Mouse (Mus musculus) ES-Bruce4 (cell line): Measurements from ENCODE around the gene Mcoln1. TPM values are rescaled to one million over a fixed set of nuclear protein-coding genes. Genes with fewer than 3 reads are reported as not detected.

Experiments used
- H3K27ac ChIP-seq: 2 replicates; pipeline ENCODE4 v1.5.1; 2012; ENCODE audit warnings: low read length, inconsistent platforms; ENCODE audit not compliant: insufficient read depth
- H3K27me3 ChIP-seq: 2 replicates; pipeline ENCODE4 v1.6.1; 2012; ENCODE audit warnings: mild to moderate bottlenecking, low read length, inconsistent platforms; ENCODE audit not compliant: control insufficient read depth, poor library complexity, insufficient read depth, severe bottlenecking
- H3K36me3 ChIP-seq: 2 replicates; pipeline ENCODE4 v1.6.1; 2012; ENCODE audit warnings: inconsistent platforms, mild to moderate bottlenecking, low read length, moderate library complexity; ENCODE audit not compliant: control insufficient read depth, poor library complexity, insufficient read depth, severe bottlenecking
- H3K4me1 ChIP-seq: one replicate; pipeline ENCODE4 v1.8.1; 2011; ENCODE audit warnings: low read length; ENCODE audit not compliant: control insufficient read depth, insufficient read depth
- H3K4me3 ChIP-seq: 2 replicates; pipeline ENCODE4 v1.5.1; 2011; ENCODE audit warnings: low read depth, mild to moderate bottlenecking, low read length
- H3K9ac ChIP-seq: 2 replicates; pipeline ENCODE4 v1.6.1; 2012; ENCODE audit warnings: low read depth, mild to moderate bottlenecking, inconsistent platforms; ENCODE audit not compliant: poor library complexity, severe bottlenecking
- H3K9me3 ChIP-seq: replicated peaks from 2 replicates; pipeline ENCODE4 v1.6.1; 2012; ENCODE audit warnings: mild to moderate bottlenecking, low read length, inconsistent platforms; ENCODE audit not compliant: control insufficient read depth, poor library complexity, insufficient read depth, severe bottlenecking
- CTCF ChIP-seq: IDR thresholded peaks from one replicate; pipeline ENCODE4 v1.8.1; 2011; ENCODE audit warnings: low read depth, low read length
- EP300 ChIP-seq: IDR thresholded peaks from 2 replicates; pipeline ENCODE4 v1.6.1; 2011; ENCODE audit warnings: low read depth, low read length; ENCODE audit not compliant: insufficient read depth
- POLR2A ChIP-seq: IDR thresholded peaks from one replicate; pipeline ENCODE4 v1.8.1; 2011; ENCODE audit warnings: low read length; ENCODE audit not compliant: insufficient read depth
- polyA plus RNA-seq: library from polyadenylated mRNA; stranded (reverse); fragments of >200 nt; gene quantifications from 2 replicates; pipeline ENCODE4 v1.2.4, GENCODE M21; 2011; ENCODE audit warnings: low read depth; ENCODE audit not compliant: missing spikeins, insufficient read depth, insufficient read length

Gene Mcoln1
- polyA plus RNA-seq, 1 experiment = 62.0 TPM

DNA sequence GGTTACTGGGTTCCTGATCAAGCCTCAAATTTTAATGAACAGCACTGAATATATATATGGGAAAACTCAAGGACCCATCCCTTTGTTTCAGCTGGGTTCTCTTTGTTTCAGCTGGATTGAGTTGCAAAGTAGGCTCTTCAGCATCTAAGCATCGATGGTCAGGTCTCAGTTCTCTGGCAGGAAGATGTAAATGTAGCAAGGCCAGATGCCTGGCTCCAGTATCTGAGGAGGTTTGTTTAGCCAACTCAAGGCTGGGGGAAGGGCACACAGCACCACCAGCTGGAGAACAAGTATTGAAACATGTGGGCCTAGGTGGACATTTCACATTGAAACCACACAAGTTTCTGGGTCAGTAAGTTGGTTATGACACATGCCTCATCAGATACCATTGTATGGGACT lies 52.0 kb downstream of the Mcoln1 start:
- Histone ChIP-seq H3K9me3 (peaks cover 20% of the 10 kb centered on the region), H3K4me1 (peaks cover 4% of the 10 kb centered on the region), H3K9ac (no peak overlapping the region), H3K4me3 (no peak overlapping the region), H3K27me3 (no peaks in the 10 kb centered on the region), H3K27ac (peak overlapping the region; percentile 74), H3K36me3 (0 out of 2 replicates have a peak, but pooled peaks cover 2% of the 10 kb centered on the region)
- no peak for TF ChIP-seq POLR2A
- peak; percentile 46 for TF ChIP-seq CTCF
- peak; percentile 73 for TF ChIP-seq EP300

DNA sequence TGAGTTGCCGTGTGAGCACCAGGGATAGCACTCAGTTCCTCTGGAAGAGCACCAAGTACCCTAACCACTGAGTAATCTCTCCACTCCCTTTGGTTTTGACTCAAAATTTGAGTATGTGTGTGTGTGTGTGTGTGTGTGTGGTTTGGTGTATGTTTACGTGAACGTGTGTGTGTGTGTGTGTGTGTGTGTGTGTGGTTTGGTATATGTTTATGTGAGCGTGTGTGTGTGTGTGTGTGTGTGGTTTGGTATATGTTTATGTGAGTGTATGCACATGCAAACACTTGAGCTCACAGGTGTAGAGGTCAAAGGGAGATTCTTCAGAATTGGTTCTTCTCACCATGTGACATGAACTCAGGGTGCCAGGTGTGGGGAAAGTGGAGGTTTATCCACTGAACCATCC lies 55.9 kb downstream of the Mcoln1 start:
- H3K4me1 ChIP-seq = peaks cover 4% of the 10 kb centered on the region
- H3K4me3 ChIP-seq = no peak overlapping the region
- no peak overlapping the region for H3K9ac ChIP-seq
- no peaks in the 10 kb centered on the region for H3K27me3 ChIP-seq
- H3K9me3 ChIP-seq = no peaks in the 10 kb centered on the region; the same call in 1 of the 2 replicates
- H3K36me3 ChIP-seq = no peaks in the 10 kb centered on the region
- TF ChIP-seq CTCF (no peak), EP300 (no peak), POLR2A (no peak)
- H3K27ac ChIP-seq = no peak overlapping the region

Other genes with a start within 250 kb of the Mcoln1 start
- gene Insr, start 220.8 kb upstream of the Mcoln1 start, polyA plus RNA-seq = 30.9 and 31.7 TPM in 2 replicates
- not detected in 2 replicates for gene A430078G23Rik, start 147.0 kb upstream of the Mcoln1 start, polyA plus RNA-seq
- 64.8 and 67.7 TPM in 2 replicates for gene Arhgef18, start 107.5 kb upstream of the Mcoln1 start, polyA plus RNA-seq
- gene Pex11g, start 32.8 kb upstream of the Mcoln1 start, polyA plus RNA-seq = 4.6 and 6.7 TPM in 2 replicates
- gene Tex45, start 29.6 kb upstream of the Mcoln1 start, polyA plus RNA-seq = 0.39 and 0.44 TPM in 2 replicates
- 15.5 and 17.7 TPM in 2 replicates for gene Zfp358, start 7.3 kb upstream of the Mcoln1 start, polyA plus RNA-seq
- 46.6 and 47.5 TPM in 2 replicates for gene Pnpla6, start 14.9 kb downstream of the Mcoln1 start, polyA plus RNA-seq
- gene C330021F23Rik, start 67.5 kb downstream of the Mcoln1 start, polyA plus RNA-seq = 22.8 and 24.0 TPM in 2 replicates
- gene Camsap3, start 86.8 kb downstream of the Mcoln1 start, polyA plus RNA-seq = 68.9 and 69.1 TPM in 2 replicates
- gene Xab2, start 120.9 kb downstream of the Mcoln1 start, polyA plus RNA-seq = 57.8 and 65.8 TPM in 2 replicates
- 93.4 and 100 TPM in 2 replicates for gene Pet100, start 121.1 kb downstream of the Mcoln1 start, polyA plus RNA-seq
- gene Pcp2, start 125.1 kb downstream of the Mcoln1 start, polyA plus RNA-seq = not detected in 2 replicates
- gene Stxbp2, start 130.5 kb downstream of the Mcoln1 start, polyA plus RNA-seq = 125 and 145 TPM in 2 replicates
- gene Retn, start 155.3 kb downstream of the Mcoln1 start, polyA plus RNA-seq = 0.94 and 1.8 TPM in 2 replicates
- gene Mcemp1, start 165.3 kb downstream of the Mcoln1 start, polyA plus RNA-seq = not detected in 2 replicates
- gene Fcor, start 171.9 kb downstream of the Mcoln1 start, polyA plus RNA-seq = 8.4 and 11.9 TPM in 2 replicates
- gene Trappc5, start 175.8 kb downstream of the Mcoln1 start, polyA plus RNA-seq = 18.2 and 18.7 TPM in 2 replicates
- gene Fcer2a, start 193.7 kb downstream of the Mcoln1 start, polyA plus RNA-seq = not detected in 2 replicates
- not detected in 2 replicates for gene Clec4g, start 220.2 kb downstream of the Mcoln1 start, polyA plus RNA-seq
- gene Cd209a, start 248.5 kb downstream of the Mcoln1 start, polyA plus RNA-seq = not detected in 2 replicates